Mouse (Mus musculus) liver, adult 2 months (tissue): ENCODE measurements at regions not wholly inside any gene's neighbourhood (a gene's known extent, or its start where the extent isn't known, plus 50 kb on each side); places are given as distances from the start of the nearest gene placed in this dataset.

ENCODE experiments used
- CTCF ChIP-seq: fragments of 200-500 bp; IDR thresholded peaks from 2 replicates; pipeline ENCODE4 v1.5.1; 2011; ENCODE audit warnings: low read depth, low read length, control low read depth
- POLR2A ChIP-seq: fragments of 200-500 bp; IDR thresholded peaks from 2 replicates; pipeline ENCODE4 v1.6.1; 2011; ENCODE audit warnings: low read length, control low read depth; ENCODE audit not compliant: insufficient read depth; ENCODE audit errors: extremely low read depth

GRCm38 (mm10) chr8:115515647-115516046 lies 191.9 kb downstream of the Maf start:
- TF ChIP-seq CTCF (no peak), POLR2A (no peak)
